Mouse (Mus musculus): Measurements from ENCODE around the gene Utf1. TPM values are rescaled to one million over a fixed set of nuclear protein-coding genes. Genes with fewer than 3 reads are reported as not detected.

Utf1 gene
- total and polyA plus RNA-seq, 3 experiments: not detected

- dilution Hi-C loops (cut with MboI; ENCODE audit: extremely low pct_ligation_motif_present, extremely low pct_unique_long_range_greater_than_20kb, low sequenced_read_pairs): no loop called here
- in situ Hi-C loops (cut with MboI; ENCODE audit: low pct_ligation_motif_present, low pct_unique_long_range_greater_than_20kb, low sequenced_read_pairs): no loop called here
- H3K4me2 ChIP-seq (ENCODE audit: insufficient read depth, low read depth, poor library complexity, severe bottlenecking): no peak overlapping the region
- DNase-seq (ENCODE audit: extremely low read depth): no peak
- H3K4me1 ChIP-seq (ENCODE audit: control insufficient read depth in 1 of 2, insufficient read depth in 2 of 2): peaks cover 11 to 62% of the 10 kb centered on the region in 2 experiments
- no peak overlapping the region for H3K9ac ChIP-seq (ENCODE audit: insufficient read depth, low read depth)
- H3K27ac ChIP-seq (ENCODE audit: insufficient read depth, low read depth): no peak overlapping the region
- H3K4me3 ChIP-seq (replicated peaks in 1 of 3; ENCODE audit: low read depth in 2 of 3, low read length in 2 of 3, poor library complexity in 1 of 3): no peak overlapping the region
- H3K9me3 ChIP-seq (replicated peaks; ENCODE audit: low read length): peaks cover 17% of the 10 kb centered on the region
- 0 out of 2 replicates have a peak, but pooled peaks have one; percentile 34 for TF ChIP-seq SIN3A (IDR thresholded peaks at IDR 0.05; ENCODE audit: low read length)
- 0 out of 2 replicates have a peak, but pooled peaks have one; percentile 11 for TF ChIP-seq ETS1 (conservative IDR thresholded peaks at IDR 0.05; ENCODE audit: low read depth, low read length)
- TF ChIP-seq MYC (IDR thresholded peaks at IDR 0.05; ENCODE audit: low read depth, low read length): no peak
- H3K36me3 ChIP-seq (replicated peaks in 1 of 2; ENCODE audit: control insufficient read depth in 1 of 2, insufficient read depth in 1 of 2, low read length in 1 of 2): peaks cover 0 to 36% of the 10 kb centered on the region in 2 experiments
- H3K27me3 ChIP-seq (replicated peaks): no peaks in the 10 kb centered on the region
- H3K79me2 ChIP-seq (replicated peaks; ENCODE audit: control insufficient read depth, extremely low read depth, insufficient read depth, poor library complexity, severe bottlenecking): no peaks in the 10 kb centered on the region
Measured at GRCm38 (mm10) chr7:139940476-139941209, 2.9 kb upstream of the Utf1 start.

DNA sequence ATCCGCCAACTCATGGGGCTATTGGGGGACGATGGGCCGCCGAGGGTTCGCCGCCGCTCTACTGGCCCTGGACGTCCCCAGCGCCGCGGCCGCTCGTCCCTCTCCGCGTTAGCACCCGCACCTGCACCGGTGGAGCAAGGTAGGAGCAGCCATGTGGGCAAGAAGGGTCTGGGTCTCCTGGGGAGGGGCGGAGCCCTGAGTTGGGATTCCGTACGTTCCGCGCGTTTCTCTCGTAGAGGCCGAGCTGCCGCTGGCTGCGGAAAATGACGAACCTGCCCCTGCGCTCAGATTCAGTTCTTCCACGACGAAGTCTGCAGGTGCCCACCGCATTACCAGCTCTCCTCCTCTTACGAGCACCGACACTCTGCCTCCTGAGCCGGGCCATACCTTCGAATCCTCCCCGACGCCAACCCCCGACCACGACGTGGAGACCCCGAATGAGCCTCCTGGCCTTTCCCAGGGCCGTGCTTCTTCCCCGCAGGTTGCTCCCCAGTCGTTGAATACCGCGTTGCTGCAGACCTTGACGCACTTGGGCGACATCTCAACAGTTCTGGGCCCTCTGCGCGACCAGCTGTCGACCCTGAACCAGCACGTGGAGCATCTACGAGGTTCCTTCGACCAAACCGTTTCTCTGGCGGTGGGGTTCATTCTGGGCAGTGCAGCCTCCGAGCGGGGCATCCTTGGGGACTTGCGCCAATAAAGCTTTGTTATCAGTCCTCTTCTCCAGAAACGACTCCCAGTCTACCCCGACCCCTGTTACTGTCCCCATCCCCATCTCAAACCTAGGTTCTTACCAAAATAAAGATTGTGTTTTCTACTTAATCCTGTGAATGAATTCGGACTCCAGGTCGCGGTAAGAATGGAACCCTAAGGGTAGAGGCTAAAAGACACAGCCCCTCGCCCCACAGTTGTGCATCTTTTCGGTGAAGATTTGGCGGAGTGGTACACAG, 977 bp downstream of the Utf1 start:
- peaks cover 5 to 52% of the 10 kb centered on the region in 2 experiments for H3K4me1 ChIP-seq (ENCODE audit: control insufficient read depth in 1 of 2, insufficient read depth in 2 of 2)
- no peaks in the 10 kb centered on the region for H3K27me3 ChIP-seq (replicated peaks)
- no peak overlapping the region for H3K4me2 ChIP-seq (ENCODE audit: insufficient read depth, low read depth, poor library complexity, severe bottlenecking)
- dilution Hi-C loops (cut with MboI; ENCODE audit: extremely low pct_ligation_motif_present, extremely low pct_unique_long_range_greater_than_20kb, low sequenced_read_pairs): no loop called here
- no peak for TF ChIP-seq ELF1 (IDR thresholded peaks at IDR 0.05; ENCODE audit: low read depth, low read length)
- TF ChIP-seq SIN3A (IDR thresholded peaks at IDR 0.05; ENCODE audit: low read length): no peak
- TF ChIP-seq USF1 (IDR thresholded peaks at IDR 0.05; ENCODE audit: low read depth, low read length): no peak
- no peak for TF ChIP-seq E2F4 (IDR thresholded peaks at IDR 0.05; ENCODE audit: insufficient replicate concordance, low read depth, low read length)
- TF ChIP-seq KAT2A (IDR thresholded peaks at IDR 0.05; ENCODE audit: insufficient replicate concordance, low read length): no peak
- H3K79me2 ChIP-seq (replicated peaks; ENCODE audit: control insufficient read depth, extremely low read depth, insufficient read depth, poor library complexity, severe bottlenecking): no peaks in the 10 kb centered on the region
- peaks cover 0 to 28% of the 10 kb centered on the region in 2 experiments for H3K36me3 ChIP-seq (replicated peaks in 1 of 2; ENCODE audit: control insufficient read depth in 1 of 2, insufficient read depth in 1 of 2, low read length in 1 of 2)
- DNase-seq (ENCODE audit: extremely low read depth): no peak
- H3K4me3 ChIP-seq (replicated peaks in 1 of 3; ENCODE audit: low read depth in 2 of 3, low read length in 2 of 3, poor library complexity in 1 of 3): no peak overlapping the region
- in situ Hi-C loops (cut with MboI; ENCODE audit: low pct_ligation_motif_present, low pct_unique_long_range_greater_than_20kb, low sequenced_read_pairs): no loop called here
- no peak overlapping the region for H3K27ac ChIP-seq (ENCODE audit: insufficient read depth, low read depth)
- H3K9me3 ChIP-seq (replicated peaks; ENCODE audit: low read length): peaks cover 17% of the 10 kb centered on the region
- H3K9ac ChIP-seq (ENCODE audit: insufficient read depth, low read depth): no peak overlapping the region

DNA sequence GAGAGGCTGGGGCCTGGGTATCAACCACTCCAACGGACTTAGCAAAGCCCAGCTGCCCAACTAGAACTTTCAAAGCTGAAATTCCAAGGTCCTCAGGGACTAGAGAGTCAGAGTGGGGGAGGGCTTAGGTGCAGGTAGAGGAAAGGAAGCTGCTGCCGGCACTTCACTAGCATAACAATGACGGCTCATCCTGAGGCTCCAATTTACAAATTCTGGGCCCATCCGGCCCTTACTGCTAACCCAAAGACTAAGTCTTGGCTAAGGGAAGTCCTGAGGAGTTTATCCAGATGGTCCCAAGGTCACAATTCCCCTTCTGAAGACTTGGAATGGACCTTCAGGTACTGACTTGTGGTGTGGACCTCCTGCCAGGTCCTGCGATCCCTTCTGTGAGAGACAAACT, 1.9 kb downstream of the Utf1 start:
- Histone ChIP-seq H3K36me3 (replicated peaks in 1 of 2; ENCODE audit: control insufficient read depth in 1 of 2, insufficient read depth in 1 of 2, low read length in 1 of 2) (peaks cover 0 to 24% of the 10 kb centered on the region in 2 experiments), H3K4me1 (ENCODE audit: control insufficient read depth in 1 of 2, insufficient read depth in 2 of 2) (peaks cover 3 to 43% of the 10 kb centered on the region in 2 experiments), H3K27me3 (replicated peaks) (no peaks in the 10 kb centered on the region), H3K27ac (ENCODE audit: insufficient read depth, low read depth) (no peak overlapping the region), H3K4me3 (replicated peaks in 1 of 3; ENCODE audit: low read depth in 2 of 3, low read length in 2 of 3, poor library complexity in 1 of 3) (no peak overlapping the region), H3K4me2 (ENCODE audit: insufficient read depth, low read depth, poor library complexity, severe bottlenecking) (no peak overlapping the region), H3K79me2 (replicated peaks; ENCODE audit: control insufficient read depth, extremely low read depth, insufficient read depth, poor library complexity, severe bottlenecking) (no peaks in the 10 kb centered on the region), H3K9ac (ENCODE audit: insufficient read depth, low read depth) (no peak overlapping the region), H3K9me3 (replicated peaks; ENCODE audit: low read length) (peaks cover 17% of the 10 kb centered on the region)
- TF ChIP-seq MXI1 (IDR thresholded peaks at IDR 0.05; ENCODE audit: low read depth, low read length) (no peak), ETS1 (conservative IDR thresholded peaks at IDR 0.05; ENCODE audit: low read depth, low read length) (no peak), MAZ (IDR thresholded peaks at IDR 0.05; ENCODE audit: low read depth, low read length) (no peak), EP300 (IDR thresholded peaks at IDR 0.05; ENCODE audit: low read length) (no peak), IRF4 (IDR thresholded peaks at IDR 0.05; ENCODE audit: low read depth, low read length) (no peak), RCOR1 (conservative IDR thresholded peaks at IDR 0.05; ENCODE audit: low read depth, low read length) (no peak), MAFK (IDR thresholded peaks at IDR 0.05; ENCODE audit: insufficient replicate concordance, low read length) (no peak), RAD21 (IDR thresholded peaks at IDR 0.05; ENCODE audit: low read depth, low read length) (no peak)
- no peak for DNase-seq (ENCODE audit: extremely low read depth)
- in situ Hi-C loops (cut with MboI; ENCODE audit: low pct_ligation_motif_present, low pct_unique_long_range_greater_than_20kb, low sequenced_read_pairs) (no loop called here), dilution Hi-C loops (cut with MboI; ENCODE audit: extremely low pct_ligation_motif_present, extremely low pct_unique_long_range_greater_than_20kb, low sequenced_read_pairs) (no loop called here)
